Mouse (Mus musculus): ENCODE measurements around the gene Gm12166. TPM values are rescaled to one million over a fixed set of nuclear protein-coding genes. Genes with fewer than 3 reads are reported as not detected.
"Not testable (repeated sequence)": the region's sequence is repeated elsewhere in the genome, so short reads cannot be mapped to it uniquely, and the experiment has no call there.

The Gm12166 gene
- total RNA-seq, 4 experiments from 2014 or later = 0.43 to 1.3 (median 0.96) TPM

DNA sequence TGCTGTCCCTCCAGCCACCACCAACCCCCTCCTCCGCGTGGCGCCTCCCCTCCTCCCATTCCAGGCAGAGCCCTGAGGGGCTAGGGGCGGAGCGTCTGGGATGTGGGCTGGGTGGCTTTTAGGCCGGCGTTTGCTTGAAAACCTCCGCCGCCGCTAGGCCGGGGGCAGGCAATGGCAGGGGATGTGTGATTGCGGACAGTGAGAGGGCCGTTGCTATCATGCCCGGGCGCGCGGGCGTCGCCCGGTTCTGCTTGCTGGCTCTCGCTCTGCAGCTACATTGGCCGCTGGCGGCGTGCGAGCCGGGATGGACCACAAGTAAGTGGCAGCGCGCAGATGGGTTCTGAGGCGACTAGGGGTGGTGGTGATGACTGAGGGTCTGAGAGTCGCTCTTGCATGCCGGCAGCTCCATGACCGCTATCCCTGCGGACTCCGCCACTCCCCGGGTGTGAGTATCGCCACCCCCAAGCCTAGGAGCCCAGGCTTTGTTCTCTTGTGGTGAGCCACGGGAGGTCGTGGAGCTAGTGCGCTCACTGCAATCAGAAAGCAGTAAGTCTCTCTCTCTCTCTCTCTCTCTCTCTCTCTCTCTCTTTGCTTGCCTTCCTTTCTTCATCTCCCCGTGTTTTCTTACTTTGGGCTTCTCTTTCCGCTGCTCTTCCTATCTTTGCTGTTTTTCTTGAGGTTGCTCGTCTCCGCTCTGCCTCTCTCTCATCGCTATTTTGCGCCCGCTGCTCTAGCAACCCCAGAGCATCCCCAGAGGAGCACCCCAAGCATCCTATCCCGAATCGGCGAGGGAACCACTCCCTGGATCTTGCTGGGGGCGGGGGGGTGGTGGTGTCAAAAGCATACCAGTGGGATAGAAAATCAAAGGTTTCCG, 4.0 kb upstream of the Gm12166 start, which contains the start of gene Adam19:
Gene Adam19, plus strand, starts transcription at position 97 of the 874 bp plus-strand sequence.
- DNase-seq (ENCODE audit: low spot score) = peak; percentile 81

DNA sequence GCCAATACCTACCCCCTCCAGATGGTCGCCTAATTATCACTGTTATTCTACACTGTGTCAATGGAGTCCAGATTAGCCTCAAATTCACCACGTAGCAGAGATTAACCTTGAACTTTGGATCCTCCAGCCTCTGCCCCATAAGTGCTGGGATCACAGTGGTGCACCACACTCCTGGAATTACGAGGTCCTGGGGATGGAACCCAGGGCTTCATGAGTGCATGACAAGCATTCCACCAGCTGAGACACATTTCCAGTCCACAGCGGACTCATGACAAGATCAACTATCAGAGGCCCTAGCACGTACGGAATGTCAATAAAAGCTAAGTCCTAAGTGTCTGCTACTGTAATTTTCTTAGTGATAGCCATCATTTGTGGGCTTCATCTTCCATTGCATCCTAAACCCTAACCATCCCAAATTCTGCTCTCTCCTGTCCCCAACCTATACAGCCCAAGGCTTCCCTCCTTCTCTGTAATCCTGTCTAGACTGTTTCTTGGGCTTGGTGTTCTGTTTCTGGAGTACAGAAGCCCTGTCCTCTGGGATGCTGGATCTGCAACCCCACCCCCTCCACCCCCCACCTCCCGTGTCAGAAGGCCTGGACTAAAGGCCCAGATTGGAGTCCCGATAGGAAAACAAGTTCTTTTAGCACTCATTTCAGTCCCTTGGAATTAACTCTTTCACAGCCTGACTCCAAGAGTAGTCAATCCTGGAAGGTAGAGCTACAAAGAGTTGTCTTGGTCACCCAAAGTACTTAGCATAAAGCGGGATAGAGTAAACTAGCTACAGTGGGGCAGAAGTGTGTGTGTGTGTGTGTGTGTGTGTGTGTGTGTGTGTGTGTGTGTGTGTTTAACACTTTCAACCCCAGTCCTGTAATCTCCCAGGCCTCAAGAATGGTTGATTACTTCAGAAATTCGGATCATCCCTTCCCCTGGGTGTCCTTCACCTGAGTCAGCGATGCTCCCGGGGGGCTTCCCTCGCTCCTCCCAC, 3.1 kb upstream of the Gm12166 start:
- DNase-seq (ENCODE audit: low spot score) = no peak

DNA sequence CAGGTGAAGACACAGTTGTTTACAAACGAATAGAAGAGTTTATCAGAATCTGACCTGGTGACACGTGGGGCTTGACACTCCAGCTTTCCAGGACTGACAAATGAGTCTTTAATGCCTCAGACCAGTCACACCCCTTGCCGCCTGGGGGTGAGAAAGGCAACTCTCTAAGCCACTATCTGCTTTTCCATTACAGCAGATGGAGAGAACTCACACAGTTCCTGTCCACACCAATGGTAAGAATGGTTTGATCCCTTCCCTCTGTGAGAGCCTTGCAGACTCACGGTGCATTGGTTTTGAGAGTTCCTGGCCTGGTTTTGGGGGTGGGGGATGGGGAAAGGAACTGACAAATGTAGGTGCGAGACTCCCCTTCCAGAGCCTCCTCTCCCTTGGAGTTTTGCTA, 2.2 kb upstream of the Gm12166 start:
- no peak for DNase-seq (ENCODE audit: low spot score)

DNA sequence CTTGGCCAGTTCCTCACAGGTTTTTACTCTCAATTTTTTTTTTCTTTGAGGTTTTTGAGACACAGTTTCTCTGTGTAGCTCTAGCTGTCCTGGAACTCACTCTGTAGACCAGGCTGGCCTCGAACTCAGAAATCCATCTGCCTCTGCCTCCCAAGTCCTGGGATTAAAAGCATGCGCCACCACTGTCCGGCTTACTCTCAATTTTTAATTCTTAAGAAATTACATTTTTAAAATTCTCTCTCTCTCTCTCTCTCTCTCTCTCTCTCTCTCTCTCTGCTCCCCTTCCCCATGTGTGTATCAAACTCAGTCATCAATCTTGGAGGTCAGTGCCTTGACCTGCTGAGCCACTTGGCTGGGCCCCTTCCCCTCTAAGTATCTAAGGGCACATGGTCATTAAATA, 1.3 kb upstream of the Gm12166 start:
- DNase-seq (ENCODE audit: low spot score) = not testable (repeated sequence)

DNA sequence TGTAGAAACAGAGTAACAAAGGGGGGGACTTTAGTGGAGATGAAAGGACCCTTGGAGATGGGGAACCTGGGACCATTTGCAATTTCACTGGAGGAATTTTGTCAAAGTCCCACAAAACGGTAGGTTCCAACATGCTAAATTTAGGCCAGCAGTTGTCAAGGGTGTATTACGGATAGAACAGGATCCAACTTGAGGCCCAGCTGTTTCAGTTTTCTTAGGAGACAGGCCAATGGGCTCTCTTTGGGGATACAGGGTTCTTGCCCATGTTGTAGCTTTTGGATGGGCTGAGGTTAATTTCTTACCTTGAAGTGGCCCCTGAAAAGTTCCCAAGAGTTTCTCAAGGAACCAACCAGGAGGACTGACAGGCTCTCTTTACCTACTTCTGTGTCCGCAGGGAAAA, 4.9 kb downstream of the Gm12166 start:
- DNase-seq (ENCODE audit: low spot score) = no peak

DNA sequence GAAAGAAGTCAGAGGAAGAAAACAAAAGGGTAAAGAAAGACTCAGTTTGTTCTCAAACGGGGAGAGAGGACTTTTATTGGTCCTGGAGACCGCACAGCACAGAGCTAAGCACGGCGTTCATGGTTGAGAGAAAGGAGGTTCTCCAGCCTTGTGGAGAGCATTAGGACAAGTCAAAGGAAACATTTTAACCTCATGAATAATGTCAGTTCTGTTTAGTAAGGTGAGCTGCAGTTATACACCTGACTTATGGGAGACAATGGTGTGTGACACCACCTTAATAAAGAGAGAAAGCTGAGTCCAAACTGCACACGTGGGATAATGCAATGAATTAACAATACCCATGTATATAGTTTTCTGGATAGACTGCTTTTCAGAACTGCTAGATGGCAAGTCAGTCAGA, 7.3 kb downstream of the Gm12166 start:
- DNase-seq (ENCODE audit: low spot score) = no peak

DNA sequence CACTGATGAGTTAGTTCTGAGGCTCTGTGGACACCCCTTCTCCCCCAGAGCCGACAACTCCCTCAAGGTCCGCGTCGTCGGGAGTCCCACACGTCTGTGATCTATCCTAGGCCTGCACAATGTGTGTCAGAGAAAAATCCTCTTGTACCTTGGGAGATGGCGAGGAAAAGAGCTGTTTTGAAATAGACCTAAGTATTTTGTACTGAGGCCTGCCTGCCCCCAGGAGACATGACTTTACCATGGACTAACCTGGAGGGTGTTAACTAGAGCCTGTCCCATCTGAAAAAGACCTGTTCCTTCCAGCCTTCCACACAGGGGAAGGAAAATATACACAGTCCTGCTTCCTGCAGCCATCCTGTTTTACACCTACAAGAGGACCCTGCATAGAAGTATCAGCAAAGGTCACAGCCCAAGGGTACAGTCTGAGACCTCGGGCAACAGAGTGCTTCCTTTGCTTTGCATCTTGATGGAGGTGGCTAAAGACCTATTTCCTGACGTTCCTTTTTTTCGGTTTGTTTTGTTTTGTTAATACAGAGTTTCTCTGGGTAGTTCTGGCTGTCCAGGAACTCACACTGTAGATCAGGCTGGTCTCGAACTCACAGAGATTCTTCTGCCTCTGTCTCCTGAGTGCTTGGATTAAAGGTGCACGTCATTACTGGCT, 10.4 kb downstream of the Gm12166 start:
- no peak for DNase-seq (ENCODE audit: low spot score)

DNA sequence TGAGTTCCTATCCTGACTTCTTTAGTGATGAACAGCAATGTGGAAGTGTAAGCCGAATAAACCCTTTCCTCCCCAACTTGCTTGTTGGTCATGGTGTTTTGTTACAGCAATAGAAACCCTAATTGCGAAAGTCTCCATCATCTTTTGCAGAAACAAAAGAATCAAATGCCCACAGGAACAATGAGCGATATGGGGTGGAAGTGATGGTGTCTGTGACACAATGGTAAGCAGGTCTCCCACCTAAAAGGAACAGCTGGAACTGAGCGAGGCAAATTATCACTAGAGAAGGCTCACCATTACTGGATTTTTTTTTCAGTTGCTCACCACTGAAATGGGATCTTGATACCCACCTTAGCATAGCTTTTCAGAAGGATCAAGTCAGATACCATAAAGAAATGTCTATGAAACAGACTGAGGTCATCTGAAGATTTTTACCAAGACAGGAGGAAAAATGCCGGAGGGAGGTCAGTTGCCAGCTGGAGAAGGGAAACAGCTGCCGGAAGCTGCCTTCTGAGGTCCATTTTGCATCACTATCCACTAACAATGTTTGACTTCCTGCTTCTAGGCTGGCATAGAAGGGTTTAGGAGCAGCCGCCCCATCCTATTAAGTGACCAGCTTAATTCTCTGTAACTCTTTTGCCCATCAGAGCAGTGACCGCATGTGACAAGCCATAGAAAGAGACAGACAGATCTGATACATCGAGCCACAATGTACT, 11.1 kb downstream of the Gm12166 start:
- DNase-seq (ENCODE audit: low spot score) = no peak

DNA sequence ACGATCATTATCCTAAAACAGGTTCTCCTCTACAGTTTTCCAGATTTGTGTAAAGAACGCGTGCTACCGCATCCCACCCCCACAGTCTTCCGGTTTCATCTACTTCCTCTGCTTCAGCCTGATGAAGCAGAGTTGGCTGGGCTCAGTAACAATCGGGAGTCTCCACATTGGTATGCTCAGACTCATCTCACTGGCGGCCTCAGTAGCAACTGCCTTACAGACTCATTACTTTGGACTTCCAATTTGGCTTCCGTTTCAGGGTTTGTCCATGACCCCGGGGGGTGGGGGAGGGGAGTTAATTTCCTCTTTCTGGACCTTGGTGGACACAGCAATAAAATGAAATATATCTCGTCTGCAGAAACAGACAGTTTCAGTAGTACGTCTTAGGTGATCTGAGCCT, 12.8 kb downstream of the Gm12166 start:
- DNase-seq (ENCODE audit: low spot score) = no peak

DNA sequence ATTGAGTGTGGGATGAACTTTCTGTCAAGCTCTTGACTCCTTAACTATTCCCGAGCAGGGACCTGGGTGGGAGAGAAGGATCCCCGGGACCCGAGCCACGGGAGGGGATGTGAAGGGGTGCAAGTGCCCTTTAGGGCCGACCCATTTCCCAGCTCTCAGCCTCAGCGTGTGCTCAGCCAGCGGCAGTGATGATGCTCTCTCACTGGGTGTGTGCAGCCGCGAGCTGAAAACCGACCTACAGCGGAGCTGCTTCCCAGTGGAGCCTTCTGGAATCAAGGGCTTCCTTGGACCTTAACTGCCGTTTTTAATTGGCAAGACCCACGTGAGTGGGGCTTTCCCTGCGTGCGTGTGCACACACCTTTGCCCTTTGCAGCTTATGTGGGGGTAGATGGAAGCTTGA, 13.2 kb downstream of the Gm12166 start:
- no peak for DNase-seq (ENCODE audit: low spot score)

DNA sequence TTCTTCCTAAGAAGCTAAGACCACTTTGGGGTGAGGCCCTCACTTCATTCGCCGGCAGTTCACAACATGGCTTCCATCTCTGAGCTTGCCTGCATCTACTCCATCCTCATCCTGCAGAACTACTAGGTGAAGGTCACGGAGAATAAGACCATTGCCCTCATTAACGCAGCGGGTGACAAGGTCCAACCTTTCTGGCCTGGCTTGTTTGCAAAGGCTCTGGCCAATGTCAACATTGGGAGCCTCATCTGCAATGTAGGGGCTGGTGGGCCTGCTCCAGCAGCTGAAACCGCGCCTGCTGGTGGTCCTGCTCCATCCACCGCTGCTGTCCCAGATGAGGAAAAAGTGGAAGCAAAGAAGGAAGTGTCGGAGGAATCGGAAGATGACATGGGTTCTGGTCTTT, 15.7 kb downstream of the Gm12166 start:
- DNase-seq (ENCODE audit: low spot score) = no peak

DNA sequence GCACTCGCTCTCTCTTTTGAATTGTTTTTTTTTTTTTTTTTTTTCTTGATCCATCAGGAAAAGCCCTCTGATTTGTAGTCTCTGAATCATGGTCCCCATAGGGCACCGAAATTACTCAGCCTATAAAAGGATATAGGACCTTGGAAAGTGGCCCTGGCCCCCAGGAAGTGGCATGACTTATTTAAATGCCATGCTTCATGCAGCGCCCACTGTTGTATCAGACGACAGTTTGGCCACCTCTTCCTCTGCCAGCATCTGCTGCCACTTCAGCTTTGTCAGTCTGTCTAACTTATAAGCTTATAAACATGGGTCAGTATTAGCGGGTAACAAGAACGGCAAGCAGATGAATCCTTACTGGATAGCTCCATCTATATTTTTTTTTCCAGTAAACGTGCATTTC, 19.2 kb downstream of the Gm12166 start:
- DNase-seq (ENCODE audit: low spot score) = no peak

DNA sequence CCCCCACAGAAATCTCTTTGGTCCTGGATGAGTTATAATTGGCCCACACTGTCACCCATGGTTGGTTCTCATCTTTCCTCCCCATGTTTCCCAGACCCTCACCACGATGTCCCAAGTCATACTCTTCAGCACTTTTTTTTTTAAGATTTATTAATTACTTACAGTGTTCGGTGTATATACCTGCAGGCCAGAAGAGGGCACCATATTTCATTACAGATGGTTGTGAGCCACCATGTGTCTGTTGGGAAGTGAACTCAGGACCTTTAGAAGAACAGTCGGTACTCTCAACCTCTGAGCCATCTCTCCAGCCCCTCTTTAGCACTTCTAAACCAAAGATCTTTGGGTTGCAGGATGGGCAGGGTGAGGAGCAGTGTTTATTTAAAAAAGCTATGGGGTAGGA, 20.7 kb downstream of the Gm12166 start:
- DNase-seq (ENCODE audit: low spot score) = no peak

DNA sequence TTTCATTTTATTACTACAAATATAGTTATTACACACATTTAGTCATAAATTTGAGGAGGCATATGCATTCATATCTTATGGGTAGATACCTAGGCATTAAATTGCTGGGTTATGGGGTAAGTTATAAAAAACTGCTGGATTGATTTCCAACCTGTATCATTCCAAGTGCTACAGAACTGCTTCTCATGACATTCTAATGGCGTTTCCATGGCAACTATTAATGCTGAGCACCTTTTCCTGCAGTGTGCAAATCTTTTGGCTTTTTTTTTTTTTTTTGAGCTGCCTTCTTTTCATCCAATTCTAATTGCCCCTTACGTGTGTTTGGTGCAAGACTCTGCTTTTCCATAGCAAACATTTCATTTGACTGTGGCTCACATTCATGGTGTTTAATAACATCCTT, 22.1 kb downstream of the Gm12166 start:
- DNase-seq (ENCODE audit: low spot score) = no peak

DNA sequence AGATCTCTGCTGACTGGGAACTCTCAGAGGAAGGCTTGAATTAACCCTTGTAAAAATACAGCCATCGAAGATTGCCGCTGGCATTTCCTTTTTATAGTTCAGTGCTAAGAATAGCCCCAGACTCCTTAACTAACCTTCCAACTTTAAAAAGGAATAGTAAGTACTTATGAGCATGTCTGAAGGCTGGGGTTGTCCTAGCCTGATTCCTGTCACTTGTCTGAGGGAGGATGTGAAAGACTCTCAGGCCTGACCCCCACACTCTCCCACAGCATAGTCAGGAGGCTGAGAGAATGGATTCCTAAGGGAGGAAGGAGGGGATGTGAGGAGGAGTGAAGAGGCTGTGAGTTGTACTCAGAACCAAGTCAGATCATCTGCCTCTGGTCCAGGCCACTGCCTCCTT, 22.6 kb downstream of the Gm12166 start:
- DNase-seq (ENCODE audit: low spot score) = no peak

DNA sequence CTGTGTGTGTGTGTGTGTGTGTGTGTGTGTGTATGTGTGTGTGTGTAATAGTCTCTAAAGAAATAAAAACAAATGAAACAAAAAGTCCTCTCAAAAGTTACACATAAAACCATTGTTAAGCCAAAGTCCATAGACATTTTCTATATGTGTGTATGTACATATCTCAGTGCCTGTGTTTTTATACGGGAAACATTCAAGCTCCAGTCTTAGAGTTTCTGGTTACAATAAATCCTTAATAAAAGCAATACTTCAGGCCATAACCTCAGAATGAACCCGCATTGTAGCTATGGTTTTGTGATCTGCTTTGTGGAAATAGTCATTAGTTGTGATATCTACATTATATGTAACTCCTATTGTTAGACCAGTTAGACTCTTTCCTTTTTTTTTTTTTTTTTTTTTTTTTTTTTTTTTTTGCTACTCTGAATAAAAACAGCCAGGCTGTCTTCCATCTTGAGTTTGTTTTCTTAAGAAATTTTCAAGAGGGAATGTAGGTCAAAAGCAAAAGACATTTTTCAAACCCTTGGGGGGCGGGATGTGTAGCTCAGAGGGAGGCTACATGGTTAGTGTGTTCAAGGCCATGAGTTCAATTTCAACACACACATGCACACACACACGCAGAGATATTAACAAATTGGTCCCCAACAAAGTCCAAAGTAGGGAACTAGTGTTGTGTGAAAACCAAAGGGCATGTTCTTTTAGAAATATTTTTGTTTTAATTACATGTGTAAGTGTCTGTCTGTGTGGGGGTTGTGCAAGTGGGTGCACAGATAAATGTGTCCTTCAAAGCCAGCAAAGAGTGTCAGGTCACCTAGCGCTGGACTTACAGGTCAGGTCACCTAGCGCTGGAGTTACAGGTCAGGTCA, 23.9 kb downstream of the Gm12166 start:
- no peak for DNase-seq (ENCODE audit: low spot score)

DNA sequence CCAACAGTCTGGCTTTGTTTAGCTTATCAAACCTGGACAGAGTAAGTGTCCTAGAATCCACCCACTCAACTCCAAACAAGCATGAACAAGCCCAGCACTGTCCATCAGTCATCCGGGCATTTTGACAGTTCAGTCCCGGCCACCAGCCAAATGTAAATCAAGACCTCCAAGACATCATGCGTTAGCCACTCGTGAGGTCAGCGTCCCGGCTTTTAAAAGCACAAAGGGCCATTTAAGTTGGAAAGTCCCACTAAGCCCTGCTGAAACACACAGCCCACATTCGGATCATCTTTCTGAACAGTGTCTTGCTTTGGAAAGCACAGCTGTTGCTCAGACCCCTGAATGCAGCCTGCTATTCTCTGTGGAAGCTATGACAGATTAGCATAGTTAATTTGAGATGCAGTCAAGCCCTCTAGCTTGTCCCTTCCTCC, 26.1 kb downstream of the Gm12166 start:
- DNase-seq (ENCODE audit: low spot score) = peak; percentile 28

DNA sequence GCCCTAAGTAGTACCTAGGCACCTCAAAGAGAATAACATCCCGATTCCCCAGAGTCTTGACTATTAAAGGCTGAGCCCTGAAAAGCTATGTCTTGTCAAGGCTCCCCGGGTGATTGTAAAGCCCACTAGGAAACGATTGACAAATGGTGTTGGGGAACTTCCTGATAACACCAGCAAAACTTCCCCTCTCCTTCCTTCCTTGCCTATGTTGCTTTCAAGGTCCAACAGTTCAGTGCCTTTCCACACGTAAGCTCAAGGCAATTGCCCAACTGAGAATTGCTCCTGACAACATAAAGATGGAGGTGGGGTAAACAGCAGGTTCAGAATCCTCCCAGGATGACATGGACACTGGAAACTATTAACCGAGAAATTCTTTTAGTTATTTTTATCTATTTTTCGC, 29.1 kb downstream of the Gm12166 start:
- DNase-seq (ENCODE audit: low spot score) = no peak

DNA sequence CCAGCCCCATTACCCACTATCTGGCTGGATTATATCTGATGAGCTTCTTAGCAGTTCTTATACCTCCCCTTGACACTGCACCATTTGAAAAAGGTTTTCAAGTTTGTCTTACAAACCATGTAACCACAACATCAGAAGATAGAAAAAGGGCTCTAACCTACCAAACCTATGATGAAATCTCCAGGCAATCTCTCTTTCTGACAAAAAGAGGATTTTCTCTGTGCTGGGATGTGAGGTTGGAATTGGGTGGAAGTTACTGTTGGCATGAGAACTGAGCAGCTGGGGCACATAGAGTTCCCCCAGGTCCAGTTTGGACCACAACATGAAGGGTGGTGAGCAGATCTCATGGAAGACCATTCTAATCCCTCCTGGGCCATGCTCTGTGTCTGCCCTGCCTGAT, 30.3 kb downstream of the Gm12166 start:
- DNase-seq (ENCODE audit: low spot score) = no peak

DNA sequence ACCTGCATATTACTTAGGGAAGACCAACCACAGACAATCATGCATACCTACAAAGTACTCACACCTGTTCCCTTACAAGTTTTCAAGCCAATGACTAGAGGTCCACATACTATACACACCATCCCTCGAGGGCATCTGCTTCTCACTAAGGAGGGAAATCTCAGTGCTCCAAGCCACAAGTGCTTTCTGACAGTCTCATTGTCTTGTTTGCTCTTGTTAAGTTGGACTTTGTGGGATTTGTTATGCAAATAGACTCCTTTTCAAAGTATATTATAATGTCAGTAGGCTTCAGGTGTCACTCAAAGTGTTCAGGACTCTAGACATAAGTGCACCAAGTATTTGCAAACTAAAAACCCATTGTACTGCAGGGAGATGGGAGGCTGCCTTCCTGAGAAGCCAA, 31.9 kb downstream of the Gm12166 start:
- no peak for DNase-seq (ENCODE audit: low spot score)
